Mouse (Mus musculus): ENCODE data around the gene Enc1.
A peak's percentile ranks its signal among the peaks of the same experiment; 100 is the strongest.

Gene Enc1

GRCm38 (mm10) chr13:97230101-97230500 lies 10.8 kb upstream of the Enc1 start:
- no peak for DNase-seq

DNA sequence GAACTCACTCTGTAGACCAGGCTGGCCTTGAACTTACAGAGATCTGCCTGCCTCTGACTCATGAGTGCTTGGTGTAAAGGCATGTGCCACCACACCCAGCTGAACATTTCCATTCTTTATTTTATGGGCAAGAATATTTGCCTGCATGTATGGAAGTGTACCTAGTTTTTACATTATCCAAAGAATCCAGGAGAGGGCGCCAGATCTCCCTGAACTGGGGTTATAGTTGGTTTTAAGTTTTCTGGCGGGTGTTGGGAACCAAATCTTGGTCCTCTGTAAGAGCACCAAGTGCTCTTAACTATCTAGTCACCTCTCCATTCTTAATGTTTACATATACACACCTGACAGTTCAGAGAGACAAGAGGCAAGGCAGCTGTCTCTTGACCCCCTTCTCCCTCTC lies 7.8 kb upstream of the Enc1 start:
- no peak for DNase-seq

DNA sequence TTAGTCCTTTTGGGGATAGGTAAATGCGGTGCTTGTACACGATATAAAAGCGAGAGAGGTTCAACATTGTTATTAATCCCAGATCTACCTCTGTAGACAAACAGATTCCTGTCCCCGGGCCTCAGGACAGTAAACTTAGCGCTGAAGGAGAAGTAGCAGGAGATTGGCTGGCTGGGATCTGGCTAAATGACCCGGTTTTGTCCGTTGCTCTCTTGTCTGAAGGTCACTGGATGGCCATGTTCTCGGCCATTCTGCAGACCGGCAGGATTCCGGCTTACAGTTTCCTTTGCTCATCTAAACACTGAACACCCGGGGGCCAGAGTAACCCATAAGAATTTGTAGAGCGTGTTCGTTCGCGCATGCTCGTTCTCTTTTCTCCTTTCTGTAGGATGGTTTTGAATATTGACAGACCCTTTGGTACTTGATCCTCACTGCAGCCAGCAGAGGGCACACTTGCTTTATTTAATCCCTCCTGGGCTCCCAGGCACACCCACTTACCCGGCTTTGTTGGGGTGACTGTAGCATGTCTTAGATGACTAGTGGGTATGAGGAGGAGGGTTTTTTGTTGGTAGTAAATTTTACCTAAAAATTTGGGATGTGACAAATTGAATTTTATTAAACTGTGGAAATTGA lies 6.0 kb upstream of the Enc1 start:
- DNase-seq, result peak; percentile 84

- no peak for DNase-seq
These were observed 5.0 kb upstream of the Enc1 start for GRCm38 (mm10) chr13:97235911-97236310.

- no peak for DNase-seq
These were observed 3.2 kb upstream of the Enc1 start for GRCm38 (mm10) chr13:97237700-97238099.

DNA sequence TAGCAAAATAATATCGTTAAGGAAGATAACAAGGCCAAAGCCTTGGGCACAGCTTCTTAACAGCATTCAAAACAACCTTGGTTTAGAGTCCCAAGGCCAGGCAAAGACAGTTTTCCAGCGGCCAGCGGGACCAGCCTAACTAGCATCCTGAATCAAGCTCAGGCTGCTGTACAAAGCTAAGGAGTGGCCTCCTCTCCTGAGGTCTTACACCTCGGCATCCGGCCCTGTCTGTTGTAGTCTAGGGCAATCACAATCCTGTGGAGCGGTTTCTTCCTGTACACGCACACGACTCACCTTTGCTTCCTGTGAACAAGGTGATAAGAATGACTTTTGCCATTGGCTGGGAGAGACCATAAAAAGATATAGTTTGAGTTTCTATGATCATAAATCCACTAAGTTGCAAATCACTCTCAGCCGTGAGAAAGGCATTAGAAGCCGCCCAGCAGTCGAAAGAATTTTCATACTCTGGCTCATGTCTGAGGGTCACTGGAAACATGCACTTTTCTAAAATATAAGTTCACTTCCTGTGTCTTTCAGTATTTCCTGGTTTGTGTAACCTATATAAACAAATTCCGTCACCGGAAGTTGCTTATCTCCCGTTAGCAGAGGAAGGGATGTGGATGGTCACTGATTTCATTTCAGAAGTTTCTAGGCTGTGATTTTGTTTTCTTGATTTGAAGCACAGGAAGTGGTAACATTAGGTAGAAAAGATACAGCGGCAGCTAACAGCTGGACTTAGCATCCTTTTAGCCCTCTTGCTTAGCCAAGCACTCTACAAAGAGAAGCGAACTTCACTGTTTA lies 2.5 kb upstream of the Enc1 start:
- DNase-seq, result no peak

DNA sequence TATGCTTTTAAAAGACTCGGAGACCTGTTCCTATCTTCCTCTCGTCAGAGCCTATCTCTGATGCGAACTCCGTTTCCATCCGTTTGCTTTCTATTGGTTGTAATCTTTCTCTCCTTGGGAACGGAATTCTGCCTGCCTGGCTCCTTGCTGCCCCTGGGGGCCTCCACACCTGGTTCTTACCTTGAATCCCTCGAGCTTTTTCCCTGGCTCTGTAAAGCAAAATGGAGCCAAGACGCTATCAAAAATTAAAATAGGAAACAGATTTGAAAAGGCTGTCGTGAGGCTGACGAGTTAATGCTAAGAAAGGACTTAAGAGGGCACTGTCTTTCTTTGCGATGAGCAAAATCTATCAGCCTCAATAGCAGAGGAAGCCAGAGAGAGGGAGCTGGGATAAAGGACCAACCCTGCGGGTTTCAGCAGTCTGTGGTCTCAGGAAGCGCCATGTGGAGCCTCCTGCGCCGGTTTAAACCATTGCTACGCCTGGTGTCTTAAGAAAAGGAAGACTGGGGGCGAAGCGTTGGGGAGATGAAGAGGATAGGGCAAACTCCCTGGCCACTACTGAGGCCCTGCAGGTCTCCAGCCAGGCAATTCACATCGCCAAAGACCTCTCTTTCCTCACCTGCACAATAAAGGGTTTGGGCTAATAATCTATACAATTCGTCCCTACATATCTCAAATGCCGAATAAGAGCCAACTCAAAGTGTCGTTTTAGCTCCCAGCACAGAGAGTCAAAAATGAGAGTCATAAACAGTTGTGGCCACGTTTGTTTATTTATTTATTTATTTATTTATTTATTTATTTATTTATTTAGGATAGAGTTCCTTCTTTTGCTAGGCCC lies 1.3 kb upstream of the Enc1 start:
- DNase-seq, result peak; percentile 46

DNA sequence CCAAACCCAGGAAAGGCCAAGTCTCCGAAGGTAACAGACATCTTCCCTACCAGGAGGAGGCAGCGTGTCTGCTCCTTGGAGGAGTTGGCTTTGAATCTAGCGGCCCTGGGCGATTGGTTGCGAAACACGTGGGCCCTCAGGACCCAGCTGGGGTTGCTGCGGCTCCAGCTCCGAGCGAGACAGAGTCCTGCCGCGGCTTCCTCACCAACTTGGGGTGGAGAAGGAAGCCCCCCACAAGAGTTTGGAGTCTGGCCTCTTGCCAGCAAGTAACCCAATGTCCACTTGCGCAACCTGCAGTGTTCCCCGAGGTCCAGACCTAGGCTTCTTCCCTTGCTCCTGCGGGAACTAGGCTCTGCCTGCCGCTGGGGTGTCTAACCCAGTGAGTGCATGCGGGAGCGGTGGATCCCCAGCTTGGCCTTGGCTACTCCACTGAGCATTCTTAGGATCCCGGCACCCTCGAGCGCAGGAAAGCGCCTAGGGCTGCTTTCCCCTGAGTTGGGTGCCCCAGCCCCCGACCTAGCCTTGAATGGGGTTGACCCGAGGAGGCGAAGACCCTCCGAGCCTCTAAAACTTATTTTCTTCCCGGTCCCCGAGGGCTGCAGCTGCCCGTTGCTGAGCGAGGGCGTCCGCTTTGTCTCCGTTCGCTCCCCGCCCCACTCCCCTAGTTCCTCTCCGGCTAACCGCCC lies 483 bp upstream of the Enc1 start:
- DNase-seq, result peak; percentile 82

GRCm38 (mm10) chr13:97241787-97242280 lies 929 bp downstream of the Enc1 start:
- no peak for DNase-seq

DNA sequence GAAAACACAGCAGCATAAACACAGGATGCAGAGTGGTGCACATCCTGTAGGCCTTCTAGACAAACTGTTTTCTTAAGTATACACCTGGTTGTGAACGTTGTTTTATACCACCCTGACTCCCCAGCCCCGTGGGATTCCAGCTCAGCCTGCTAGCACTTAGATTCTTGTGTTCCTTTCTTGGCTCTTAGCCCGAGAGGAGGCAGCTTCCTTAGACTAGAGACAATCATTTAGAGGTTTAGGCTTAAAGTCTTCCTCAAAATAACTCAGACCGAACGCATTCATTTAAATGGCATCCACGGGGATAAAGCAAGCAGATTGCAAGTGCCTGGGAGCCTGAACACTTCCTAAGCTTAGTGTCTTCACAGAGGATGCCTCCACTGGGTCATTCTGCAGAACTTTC lies 1.8 kb downstream of the Enc1 start:
- DNase-seq, result no peak

DNA sequence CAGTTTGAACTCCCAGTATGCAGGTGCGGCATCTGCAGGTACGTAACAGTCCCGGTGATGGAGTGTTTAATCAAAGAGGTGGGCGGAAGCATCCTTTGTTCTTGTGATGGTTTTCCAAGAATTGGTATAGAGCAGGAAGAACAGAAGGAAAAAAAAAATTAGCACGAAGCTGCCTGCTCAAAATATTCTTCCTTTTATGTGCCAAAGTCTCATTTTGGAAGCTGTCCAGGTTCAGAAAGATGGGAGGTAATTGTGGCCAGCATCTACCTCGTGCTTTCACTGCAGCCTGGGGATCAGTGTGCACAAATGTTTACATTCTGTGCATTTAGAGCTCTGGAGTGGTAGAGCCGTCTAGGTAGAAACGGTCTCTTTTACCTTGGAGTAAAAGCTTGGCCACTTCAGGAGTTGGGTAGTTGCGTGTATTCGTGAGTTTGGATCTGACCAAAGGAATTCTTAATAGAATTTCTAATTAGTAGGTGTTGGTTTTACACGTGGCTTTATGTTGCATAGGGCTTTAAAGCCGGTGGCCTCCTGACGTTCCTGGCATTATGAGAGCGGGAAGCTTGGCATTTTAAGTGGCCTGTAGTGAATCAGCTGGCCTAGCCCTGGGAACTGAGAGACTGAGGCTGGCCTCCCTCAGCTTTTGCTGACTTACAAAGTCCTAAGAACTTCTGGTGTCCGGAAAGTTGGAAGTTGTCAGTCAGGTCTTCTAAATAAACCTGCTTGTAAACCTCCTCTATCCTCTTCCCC lies 3.2 kb downstream of the Enc1 start:
- no peak for DNase-seq

DNA sequence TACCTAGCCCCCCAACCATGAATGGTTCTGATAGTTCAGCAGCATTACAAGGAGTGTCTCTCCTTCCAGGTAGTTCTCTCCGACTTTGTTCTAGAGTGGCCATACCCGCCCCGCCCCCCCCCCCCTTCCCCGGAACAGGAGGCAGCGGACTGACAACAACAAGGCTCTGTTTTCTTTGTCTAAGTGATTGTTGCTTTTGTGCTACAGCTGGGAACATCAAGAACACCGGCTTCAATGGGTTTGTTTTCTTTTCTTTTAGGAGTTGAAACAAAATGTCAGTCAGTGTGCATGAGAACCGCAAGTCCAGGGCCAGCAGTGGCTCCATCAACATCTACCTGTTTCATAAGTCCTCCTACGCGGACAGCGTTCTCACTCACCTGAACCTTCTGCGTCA lies 3.8 kb downstream of the Enc1 start:
- no peak for DNase-seq

DNA sequence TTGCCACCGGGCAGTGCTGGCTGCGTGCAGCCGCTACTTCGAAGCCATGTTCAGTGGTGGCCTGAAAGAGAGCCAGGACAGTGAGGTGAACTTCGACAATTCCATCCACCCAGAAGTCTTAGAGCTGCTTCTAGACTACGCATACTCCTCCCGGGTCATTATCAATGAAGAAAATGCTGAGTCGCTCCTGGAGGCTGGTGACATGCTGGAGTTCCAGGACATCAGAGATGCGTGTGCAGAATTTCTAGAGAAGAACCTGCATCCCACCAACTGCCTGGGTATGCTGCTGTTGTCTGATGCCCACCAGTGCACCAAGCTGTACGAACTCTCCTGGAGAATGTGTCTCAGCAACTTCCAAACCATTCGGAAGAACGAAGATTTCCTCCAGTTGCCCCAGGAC lies 4.3 kb downstream of the Enc1 start:
- DNase-seq, result no peak

DNA sequence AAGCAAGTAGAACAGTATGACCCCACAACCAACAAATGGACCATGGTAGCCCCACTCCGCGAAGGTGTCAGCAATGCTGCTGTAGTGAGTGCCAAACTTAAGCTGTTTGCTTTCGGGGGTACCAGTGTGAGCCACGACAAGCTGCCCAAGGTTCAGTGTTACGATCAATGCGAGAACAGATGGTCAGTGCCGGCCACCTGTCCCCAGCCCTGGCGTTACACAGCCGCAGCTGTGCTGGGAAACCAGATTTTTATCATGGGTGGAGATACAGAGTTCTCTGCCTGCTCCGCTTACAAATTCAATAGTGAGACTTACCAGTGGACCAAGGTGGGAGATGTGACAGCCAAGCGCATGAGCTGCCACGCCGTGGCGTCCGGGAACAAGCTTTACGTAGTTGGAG lies 5.3 kb downstream of the Enc1 start:
- no peak for DNase-seq

GRCm38 (mm10) chr13:97247754-97248153 lies 6.8 kb downstream of the Enc1 start:
- DNase-seq, result no peak

GRCm38 (mm10) chr13:97249051-97249461 lies 8.2 kb downstream of the Enc1 start:
- no peak for DNase-seq

DNA sequence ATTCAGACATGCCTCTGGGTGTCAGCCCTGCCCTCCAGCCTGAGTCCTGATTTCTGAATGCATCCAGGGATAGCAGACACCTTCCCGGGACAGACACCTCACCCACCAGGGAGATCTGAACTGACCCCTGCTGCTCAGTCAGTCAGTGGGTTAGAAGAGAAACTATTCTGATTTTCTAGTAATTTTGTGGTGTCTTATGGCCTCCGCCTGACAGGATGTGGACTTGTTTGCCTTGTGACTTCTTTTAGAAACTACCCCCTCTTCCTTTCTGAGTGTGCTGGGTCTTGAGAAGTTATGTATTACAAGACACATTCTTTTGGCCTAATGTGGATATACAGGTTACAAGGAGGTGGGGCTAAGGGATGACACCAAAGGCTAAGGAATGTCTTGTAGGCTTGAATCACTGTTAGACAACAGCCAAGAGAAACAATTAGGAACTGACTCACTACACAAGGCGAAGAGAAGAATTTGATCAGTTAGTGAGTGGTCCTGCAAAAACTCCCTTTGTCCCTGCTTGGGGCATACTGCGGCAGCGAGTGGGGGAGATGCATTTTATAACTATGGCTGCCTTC lies 8.7 kb downstream of the Enc1 start:
- no peak for DNase-seq

GRCm38 (mm10) chr13:97250148-97250547 lies 9.2 kb downstream of the Enc1 start:
- DNase-seq, result no peak

GRCm38 (mm10) chr13:97250551-97251380 lies 9.9 kb downstream of the Enc1 start:
- DNase-seq, result no peak

DNA sequence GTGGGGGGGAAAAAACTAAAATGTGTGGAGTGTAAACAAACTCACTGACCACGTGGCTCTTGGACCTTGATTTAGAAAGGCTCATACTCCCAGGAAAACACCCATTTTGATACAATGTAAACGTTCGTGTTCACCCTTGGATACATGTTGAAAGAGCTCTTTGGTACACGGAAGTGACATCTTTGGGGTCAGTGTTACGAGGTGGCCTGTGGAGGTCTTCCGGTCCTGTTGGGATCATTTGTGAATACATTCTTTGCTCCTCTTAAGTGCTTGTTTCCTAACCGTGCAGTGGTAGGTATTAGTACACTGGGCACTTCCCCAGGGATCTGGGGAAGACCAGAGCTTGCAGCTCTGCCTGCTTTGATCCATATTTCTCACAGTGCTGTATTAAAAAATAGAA lies 10.8 kb downstream of the Enc1 start:
- no peak for DNase-seq

DNA sequence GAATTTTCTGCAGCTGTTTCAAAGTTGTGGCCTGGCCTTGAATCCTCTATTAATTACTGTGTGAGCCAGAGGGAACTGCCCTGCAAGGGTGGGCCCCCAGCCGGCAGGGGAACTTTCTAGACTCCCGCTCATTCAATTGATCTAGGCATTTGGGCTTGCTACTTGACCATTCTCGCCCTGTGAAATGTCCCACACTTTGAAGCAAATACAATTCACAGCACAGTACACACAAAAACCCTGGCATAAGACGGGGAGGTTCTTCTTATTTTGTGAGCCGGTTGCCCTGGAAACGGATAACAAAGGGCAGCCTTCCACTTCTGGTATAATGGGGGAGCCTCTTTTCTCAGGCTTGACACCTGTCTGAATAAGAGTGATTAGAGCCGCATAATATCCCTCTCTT lies 11.6 kb downstream of the Enc1 start:
- no peak for DNase-seq
